Mouse (Mus musculus): ENCODE results near the gene Arhgap31. TPM values are rescaled to one million over a fixed set of nuclear protein-coding genes. Genes with fewer than 3 reads are reported as not detected.

The Arhgap31 gene
- polyA plus RNA-seq (2012; ENCODE audit: insufficient read depth, insufficient read length, missing spikeins), result 29.1 and 36.1 TPM in 2 replicates

- Histone ChIP-seq H3K4me1 (ENCODE audit: control insufficient read depth, insufficient read depth, low read length) (peaks cover 24% of the 10 kb centered on the region), H3K27ac (ENCODE audit: insufficient read depth, low read depth, low read length) (peak within 1 kb of the TSS; percentile 87), H3K4me3 (ENCODE audit: insufficient read depth, low read length) (peak within 1 kb of the TSS; percentile 97)
- no peak for TF ChIP-seq CTCF (IDR thresholded peaks at IDR 0.05; ENCODE audit: low read depth, low read length)
- 0 out of 2 replicates have a peak, but pooled peaks have one; percentile 30 for TF ChIP-seq POLR2A (IDR thresholded peaks at IDR 0.05; ENCODE audit: borderline replicate concordance, low read depth, low read length)
Observed at GRCm38 (mm10) chr16:38712581-38713403, at the start of gene Arhgap31. Gene Arhgap31 (minus strand): TSS chr16:38713274.

GRCm38 (mm10) chr16:38762401-38762800, 49.3 kb upstream of the Arhgap31 start:
- H3K4me3 ChIP-seq (ENCODE audit: insufficient read depth, low read length), result no peak overlapping the region
- H3K4me1 ChIP-seq (ENCODE audit: control insufficient read depth, insufficient read depth, low read length), result peaks cover 54% of the 10 kb centered on the region
- H3K27ac ChIP-seq (ENCODE audit: insufficient read depth, low read depth, low read length), result no peak overlapping the region
- TF ChIP-seq POLR2A (IDR thresholded peaks at IDR 0.05; ENCODE audit: borderline replicate concordance, low read depth, low read length), result no peak
- no peak for TF ChIP-seq CTCF (IDR thresholded peaks at IDR 0.05; ENCODE audit: low read depth, low read length)

- H3K4me1 ChIP-seq (ENCODE audit: control insufficient read depth, insufficient read depth, low read length), result peaks cover 54% of the 10 kb centered on the region
- TF ChIP-seq POLR2A (IDR thresholded peaks at IDR 0.05; ENCODE audit: borderline replicate concordance, low read depth, low read length) (no peak), CTCF (IDR thresholded peaks at IDR 0.05; ENCODE audit: low read depth, low read length) (no peak)
- no peak overlapping the region for H3K27ac ChIP-seq (ENCODE audit: insufficient read depth, low read depth, low read length)
- H3K4me3 ChIP-seq (ENCODE audit: insufficient read depth, low read length), result no peak overlapping the region
Observed at GRCm38 (mm10) chr16:38761972-38762371, 48.9 kb upstream of the Arhgap31 start.

DNA sequence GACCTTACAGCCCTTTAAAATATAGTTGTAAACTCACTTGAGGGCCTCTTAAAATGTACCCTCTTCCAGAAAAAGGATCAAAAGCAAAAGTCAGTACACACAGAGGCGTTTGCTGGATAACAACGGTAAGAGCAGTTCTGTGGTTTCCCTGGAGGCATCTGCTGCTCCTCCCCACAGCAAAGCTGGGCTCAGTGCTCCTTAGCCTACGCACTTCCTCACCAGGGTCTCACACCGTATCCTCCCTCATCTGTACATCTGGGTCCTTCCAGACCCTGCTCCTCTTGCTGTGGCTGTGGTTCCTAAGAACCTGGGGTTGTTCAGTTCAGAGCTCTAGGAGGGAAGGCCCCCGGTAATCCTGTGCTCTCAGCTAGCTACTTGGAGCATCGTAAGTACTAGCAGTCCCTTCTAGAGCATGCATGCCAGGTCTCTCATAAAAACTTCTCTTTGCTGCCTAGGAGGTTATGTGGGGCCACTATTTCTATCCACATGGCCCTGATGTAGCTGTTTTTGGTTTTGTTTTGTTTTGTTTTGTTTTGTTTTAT, 47.8 kb upstream of the Arhgap31 start:
- Histone ChIP-seq H3K4me1 (ENCODE audit: control insufficient read depth, insufficient read depth, low read length) (peaks cover 60% of the 10 kb centered on the region), H3K27ac (ENCODE audit: insufficient read depth, low read depth, low read length) (peak overlapping the region; percentile 47), H3K4me3 (ENCODE audit: insufficient read depth, low read length) (no peak overlapping the region)
- TF ChIP-seq CTCF (IDR thresholded peaks at IDR 0.05; ENCODE audit: low read depth, low read length) (no peak), POLR2A (IDR thresholded peaks at IDR 0.05; ENCODE audit: borderline replicate concordance, low read depth, low read length) (no peak)

DNA sequence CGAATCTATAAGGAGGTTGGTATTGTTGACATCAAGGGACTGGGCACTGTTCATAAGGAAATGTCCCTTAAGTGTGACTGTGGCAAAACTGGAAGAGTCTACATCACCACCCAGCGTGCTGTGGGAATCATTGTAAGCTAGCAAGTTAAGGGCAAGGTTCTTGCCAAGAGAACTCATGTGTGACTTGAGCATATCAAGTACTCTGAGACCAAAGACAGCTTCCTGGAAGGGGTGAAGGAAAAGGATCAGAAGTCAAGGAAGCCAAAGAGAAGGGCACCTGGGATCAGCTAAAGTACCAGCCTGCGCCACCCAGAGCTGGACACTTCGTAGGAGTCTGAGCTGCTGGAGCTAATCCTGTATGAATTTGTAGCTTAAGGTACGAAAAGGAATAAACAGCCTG, 47.2 kb upstream of the Arhgap31 start:
- H3K27ac ChIP-seq (ENCODE audit: insufficient read depth, low read depth, low read length), result peak overlapping the region; percentile 47; the same call in 1 of the 2 replicates
- peaks cover 62% of the 10 kb centered on the region for H3K4me1 ChIP-seq (ENCODE audit: control insufficient read depth, insufficient read depth, low read length)
- TF ChIP-seq POLR2A (IDR thresholded peaks at IDR 0.05; ENCODE audit: borderline replicate concordance, low read depth, low read length) (no peak), CTCF (IDR thresholded peaks at IDR 0.05; ENCODE audit: low read depth, low read length) (no peak)
- no peak overlapping the region for H3K4me3 ChIP-seq (ENCODE audit: insufficient read depth, low read length)

DNA sequence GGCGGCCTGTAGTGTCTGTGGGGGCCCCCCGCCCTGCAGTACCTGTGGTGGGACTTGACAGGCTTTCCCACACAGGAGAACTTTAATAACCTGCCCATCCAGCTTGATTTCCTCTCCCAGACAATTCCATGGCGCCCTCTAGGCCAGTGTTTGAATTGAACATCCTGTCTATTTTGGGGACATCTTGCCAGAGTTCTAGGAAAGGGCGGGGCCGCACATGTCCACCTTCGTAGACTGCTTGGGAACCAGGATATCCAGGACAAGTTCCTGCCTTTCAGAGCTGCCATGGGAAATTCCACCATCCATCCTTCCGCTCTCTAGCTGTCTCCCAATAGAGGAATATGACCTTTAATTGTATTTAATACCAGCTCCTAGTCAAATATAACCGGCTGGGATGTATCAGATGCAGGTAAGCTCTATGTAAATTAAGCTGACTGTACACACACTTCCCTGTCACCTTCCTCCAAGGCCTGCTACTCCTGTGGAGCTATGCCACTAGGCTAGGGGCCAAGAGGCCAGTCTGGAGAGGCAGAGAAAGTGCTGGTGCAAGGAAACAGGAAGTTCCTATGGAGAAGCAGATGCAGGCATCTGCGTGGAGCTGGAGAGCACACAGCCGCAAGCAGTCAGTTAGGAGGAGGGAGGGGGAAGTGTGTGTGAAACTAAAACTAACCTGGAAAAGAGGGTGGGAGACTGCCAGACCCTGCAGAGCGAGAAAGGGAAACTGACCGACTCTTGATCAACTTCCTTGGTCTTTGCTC, 45.2 kb upstream of the Arhgap31 start:
- TF ChIP-seq CTCF (IDR thresholded peaks at IDR 0.05; ENCODE audit: low read depth, low read length) (peak; percentile 21; the same call in 1 of the 2 replicates), POLR2A (IDR thresholded peaks at IDR 0.05; ENCODE audit: borderline replicate concordance, low read depth, low read length) (no peak)
- H3K4me1 ChIP-seq (ENCODE audit: control insufficient read depth, insufficient read depth, low read length), result peaks cover 55% of the 10 kb centered on the region
- H3K27ac ChIP-seq (ENCODE audit: insufficient read depth, low read depth, low read length), result peak overlapping the region; percentile 39
- no peak overlapping the region for H3K4me3 ChIP-seq (ENCODE audit: insufficient read depth, low read length)

DNA sequence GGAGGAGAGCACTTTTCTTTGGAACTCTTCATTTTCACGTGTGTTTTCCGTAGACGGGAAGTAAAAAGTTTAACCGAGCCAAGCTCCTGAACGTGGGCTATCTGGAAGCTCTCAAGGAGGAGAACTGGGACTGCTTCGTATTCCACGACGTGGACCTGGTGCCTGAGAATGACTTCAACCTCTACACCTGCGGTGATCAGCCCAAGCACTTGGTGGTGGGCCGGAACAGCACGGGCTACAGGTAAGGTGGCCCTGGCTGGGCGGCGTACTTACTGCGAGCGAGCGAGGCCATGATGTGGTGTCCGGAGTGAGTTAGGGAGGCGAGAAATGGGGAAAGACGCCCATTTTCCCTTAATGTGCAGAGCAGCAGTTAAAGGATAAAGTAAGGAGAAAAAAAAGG, 44.6 kb upstream of the Arhgap31 start:
- H3K27ac ChIP-seq (ENCODE audit: insufficient read depth, low read depth, low read length), result no peak overlapping the region
- H3K4me3 ChIP-seq (ENCODE audit: insufficient read depth, low read length), result no peak overlapping the region
- TF ChIP-seq POLR2A (IDR thresholded peaks at IDR 0.05; ENCODE audit: borderline replicate concordance, low read depth, low read length) (no peak), CTCF (IDR thresholded peaks at IDR 0.05; ENCODE audit: low read depth, low read length) (no peak)
- H3K4me1 ChIP-seq (ENCODE audit: control insufficient read depth, insufficient read depth, low read length), result peaks cover 49% of the 10 kb centered on the region

GRCm38 (mm10) chr16:38756572-38756971, 43.5 kb upstream of the Arhgap31 start:
- Histone ChIP-seq H3K27ac (ENCODE audit: insufficient read depth, low read depth, low read length) (no peak overlapping the region), H3K4me3 (ENCODE audit: insufficient read depth, low read length) (no peak overlapping the region), H3K4me1 (ENCODE audit: control insufficient read depth, insufficient read depth, low read length) (peaks cover 38% of the 10 kb centered on the region)
- no peak for TF ChIP-seq CTCF (IDR thresholded peaks at IDR 0.05; ENCODE audit: low read depth, low read length)
- no peak for TF ChIP-seq POLR2A (IDR thresholded peaks at IDR 0.05; ENCODE audit: borderline replicate concordance, low read depth, low read length)

DNA sequence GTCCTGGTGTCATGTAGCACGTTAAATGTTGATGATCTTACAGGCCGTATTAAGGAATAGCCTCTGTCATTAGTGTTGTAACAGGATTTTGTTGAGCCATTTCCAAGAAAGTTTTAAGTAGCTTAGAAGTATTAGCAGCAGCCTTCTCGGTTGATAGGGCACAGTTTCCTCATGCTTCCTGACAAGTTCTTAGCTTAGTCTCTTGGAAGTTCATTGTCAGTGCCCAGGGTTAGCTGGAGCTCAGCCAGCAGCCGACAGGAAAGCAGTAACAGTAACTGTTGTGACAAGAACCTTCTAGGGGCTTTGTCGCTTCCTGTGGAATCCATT, 43.1 kb upstream of the Arhgap31 start:
- Histone ChIP-seq H3K4me1 (ENCODE audit: control insufficient read depth, insufficient read depth, low read length) (peaks cover 34% of the 10 kb centered on the region), H3K27ac (ENCODE audit: insufficient read depth, low read depth, low read length) (no peak overlapping the region), H3K4me3 (ENCODE audit: insufficient read depth, low read length) (no peak overlapping the region)
- no peak for TF ChIP-seq POLR2A (IDR thresholded peaks at IDR 0.05; ENCODE audit: borderline replicate concordance, low read depth, low read length)
- no peak for TF ChIP-seq CTCF (IDR thresholded peaks at IDR 0.05; ENCODE audit: low read depth, low read length)
